ENCODE assay signal across 10 mouse cellular contexts in the genomic region with DNA sequence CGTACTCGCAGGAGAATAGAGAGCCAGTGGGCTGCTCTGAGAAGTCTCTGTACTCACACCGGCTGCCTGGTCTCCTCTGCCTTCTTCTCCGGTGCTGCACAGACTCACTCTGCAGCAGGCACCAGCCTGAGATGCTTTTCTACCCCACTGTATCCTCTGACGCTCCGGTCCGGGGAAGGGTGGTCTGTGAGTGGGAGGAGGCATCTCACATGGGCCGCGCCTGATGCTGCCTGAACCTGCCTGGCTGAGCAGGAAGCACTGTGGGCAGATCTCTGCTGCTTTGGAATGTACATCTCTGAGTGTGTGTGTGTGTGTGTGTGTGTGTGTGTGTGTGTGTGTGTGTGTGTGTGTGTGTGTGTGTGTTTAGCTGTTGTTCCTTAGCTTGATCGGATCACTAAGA. TPM values are rescaled to one million over a fixed set of nuclear protein-coding genes. Genes with fewer than 3 reads are reported as not detected.
DNase-seq lines count a peak whose midpoint lies in the region; ATAC-seq lines count a peak whose summit lies in the region.
"Had no signal": no experiment of that assay in that cellular context is flagged by ENCODE, and none has a peak within 500 bp of the region (broad histone marks: within the 10 kb centered on the region; RNA-seq: fewer than 3 reads in every experiment).

A gene (minus strand): TSS at position 238 of the 400 bp plus-strand sequence.

- H3K9me3 ChIP-seq in limb, embryonic 11.5 days (ENCODE audit: control insufficient read depth, low read length), result no peaks in the 10 kb centered on the region
- H3K9me3 ChIP-seq in limb, embryonic 10.5 days (replicated peaks), result no peaks in the 10 kb centered on the region
- H3K9me3 ChIP-seq: liver, embryonic 15.5 days had no signal

- 45% methylated on average over 10 of the region's 10 CpGs for WGBS in limb, embryonic 11.5 days
- 45% methylated on average over 10 of the region's 10 CpGs for WGBS in limb, embryonic 10.5 days
- WGBS in large intestine, adult 2 months, result 43% methylated on average over 10 of the region's 10 CpGs

- H3K27ac ChIP-seq in limb, embryonic 11.5 days (replicated peaks; ENCODE audit: low read depth, low read length), result no peak within 1 kb of the TSS
- no peak within 1 kb of the TSS for H3K27ac ChIP-seq in limb, embryonic 10.5 days
- H3K27ac ChIP-seq: hindbrain, postnatal 0 days; liver, embryonic 15.5 days had no signal

- 0 out of 2 replicates have a peak, but pooled peaks cover 2% of the 10 kb centered on the region for H3K4me1 ChIP-seq in limb, embryonic 11.5 days (ENCODE audit: control insufficient read depth, insufficient read depth, low read length)
- H3K4me1 ChIP-seq in limb, embryonic 10.5 days, result peaks cover 8% of the 10 kb centered on the region; the same call in 1 of the 2 replicates
- H3K4me1 ChIP-seq: liver, embryonic 15.5 days had no signal

- no peaks in the 10 kb centered on the region for H3K27me3 ChIP-seq in limb, embryonic 11.5 days (ENCODE audit: control insufficient read depth, insufficient read depth, low read length)
- no peaks in the 10 kb centered on the region for H3K27me3 ChIP-seq in limb, embryonic 10.5 days (ENCODE audit: low read depth, poor library complexity, severe bottlenecking)

- ATAC-seq in limb, embryonic 11.5 days (ENCODE audit: insufficient number of reproducible peaks, low FRiP score, low TSS enrichment, low read depth), result no peak
- ATAC-seq: hindbrain, postnatal 0 days had no signal

- H3K4me3 ChIP-seq in limb, embryonic 11.5 days (ENCODE audit: low read depth, low read length), result no peak within 1 kb of the TSS
- H3K4me3 ChIP-seq in limb, embryonic 10.5 days, result no peak within 1 kb of the TSS
- H3K4me3 ChIP-seq: liver, embryonic 15.5 days had no signal

- H3K36me3 ChIP-seq in limb, embryonic 11.5 days (ENCODE audit: control insufficient read depth, insufficient read depth, low read length), result no peaks in the 10 kb centered on the region
- no peaks in the 10 kb centered on the region for H3K36me3 ChIP-seq in limb, embryonic 10.5 days
- H3K36me3 ChIP-seq: liver, embryonic 15.5 days had no signal

- no peak within 1 kb of the TSS for H3K9ac ChIP-seq in limb, embryonic 11.5 days (ENCODE audit: low read length)
- H3K9ac ChIP-seq: liver, embryonic 15.5 days had no signal

- peak; percentile 38 for DNase-seq in limb, embryonic 11.5 days (ENCODE audit: low spot score)
- DNase-seq in limb, embryonic 10.5 days (ENCODE audit: low spot score), result no peak
- DNase-seq in embryo, embryonic 9.5 days (ENCODE audit: extremely low spot score), result peak; percentile 33
- DNase-seq in large intestine, adult 2 months (ENCODE audit: low read depth, low spot score), result no peak
- DNase-seq in thymus, postnatal 14 days, result peak; percentile 7
- DNase-seq in spleen, postnatal 10 days (ENCODE audit: low spot score in 2 of 2), result no peak
- no peak for DNase-seq in left cerebral cortex, adult 11 months (ENCODE audit: low spot score)
- no peak for DNase-seq in gastrocnemius, adult 18-20 months (ENCODE audit: low spot score)

- H3K4me2 ChIP-seq in limb, embryonic 11.5 days (ENCODE audit: low read depth, severe bottlenecking), result no peak within 1 kb of the TSS
- H3K4me2 ChIP-seq: liver, embryonic 15.5 days had no signal

RNA-seq across cellular contexts. Expression of the gene that starts here (rescaled TPM):
- 3.9 and 4.1 TPM in 2 replicates for polyA plus RNA-seq in limb, embryonic 11.5 days (2014; fragmentation: Nextera tagmentation; extraction: Ambion mirVana)
- polyA plus RNA-seq in limb, embryonic 10.5 days (2016; fragmentation: Nextera tagmentation; extraction: Ambion mirVana), result 1.8 and 3.4 TPM in 2 replicates
- polyA plus RNA-seq in large intestine, adult 2 months (2012; rRNA removed), result 9.1 and 10.3 TPM in 2 replicates
- not detected for total RNA-seq in gastrocnemius, adult 18-20 months (2021)

Comparison
In these comparisons a context has a peak if more than half of its experiments do, and no peak if none do; other contexts are left out.
1. DNase-seq: peak in limb, embryonic 11.5 days (single experiment), embryo, embryonic 9.5 days (single experiment) and thymus, postnatal 14 days (single experiment); none in limb, embryonic 10.5 days (single experiment), large intestine, adult 2 months (single experiment), spleen, postnatal 10 days (0 of 2), left cerebral cortex, adult 11 months (single experiment) and gastrocnemius, adult 18-20 months (single experiment).